Mouse (Mus musculus): ENCODE results near the gene Lrig1. TPM values are rescaled to one million over a fixed set of nuclear protein-coding genes. Genes with fewer than 3 reads are reported as not detected.
A peak's percentile ranks its signal among the peaks of the same experiment; 100 is the strongest.

Lrig1 gene
- total RNA-seq, 2 experiments from 2014 or later = 32.0 to 32.9 TPM

- no peak for DNase-seq (ENCODE audit: extremely low spot score in 1 of 2, low spot score in 2 of 2)
- intact Hi-C loops (cut with DNase I) = no loop called here
Observed at GRCm38 (mm10) chr6:94655818-94656478, 44.0 kb downstream of the Lrig1 start.

- intact Hi-C loops (cut with DNase I) = no loop called here
- no peak for DNase-seq (ENCODE audit: extremely low spot score in 1 of 2, low spot score in 2 of 2)
Observed at GRCm38 (mm10) chr6:94653388-94654316, 46.3 kb downstream of the Lrig1 start.

GRCm38 (mm10) chr6:94652659-94653213 lies 47.2 kb downstream of the Lrig1 start:
- intact Hi-C loops (cut with DNase I) = no loop called here

GRCm38 (mm10) chr6:94651541-94651940 lies 48.4 kb downstream of the Lrig1 start:
- no peak for DNase-seq (ENCODE audit: extremely low spot score in 1 of 2, low spot score in 2 of 2)
- intact Hi-C loops (cut with DNase I) = no loop called here

More at GRCm38 (mm10) chr6:94652659-94653213, 47.2 kb downstream of the Lrig1 start:
- no peak for DNase-seq (ENCODE audit: extremely low spot score in 1 of 2, low spot score in 2 of 2)

- intact Hi-C loops (cut with DNase I) = no loop called here
- no peak for DNase-seq (ENCODE audit: extremely low spot score in 1 of 2, low spot score in 2 of 2)
Observed at GRCm38 (mm10) chr6:94649637-94650036, 50.3 kb downstream of the Lrig1 start.

- intact Hi-C loops (cut with DNase I) = no loop called here
Observed at GRCm38 (mm10) chr6:94648496-94648895, 51.5 kb downstream of the Lrig1 start.

GRCm38 (mm10) chr6:94647574-94648430 lies 52.2 kb downstream of the Lrig1 start:
- DNase-seq (ENCODE audit: extremely low spot score in 1 of 2, low spot score in 2 of 2) = peak; percentile 44 to 83
- intact Hi-C loops (cut with DNase I) = no loop called here

More at GRCm38 (mm10) chr6:94648496-94648895, 51.5 kb downstream of the Lrig1 start:
- DNase-seq (ENCODE audit: extremely low spot score in 1 of 2, low spot score in 2 of 2) = no peak

- intact Hi-C loops (cut with DNase I) = no loop called here
- DNase-seq (ENCODE audit: extremely low spot score in 1 of 2, low spot score in 2 of 2) = no peak
Observed at GRCm38 (mm10) chr6:94646902-94647301, 53.1 kb downstream of the Lrig1 start.

- DNase-seq (ENCODE audit: extremely low spot score in 1 of 2, low spot score in 2 of 2) = no peak
- intact Hi-C loops (cut with DNase I) = no loop called here
Observed at GRCm38 (mm10) chr6:94646274-94646863, 53.6 kb downstream of the Lrig1 start.

GRCm38 (mm10) chr6:94645723-94646122 lies 54.2 kb downstream of the Lrig1 start:
- intact Hi-C loops (cut with DNase I) = no loop called here
- no peak for DNase-seq (ENCODE audit: extremely low spot score in 1 of 2, low spot score in 2 of 2)

GRCm38 (mm10) chr6:94644641-94645040 lies 55.3 kb downstream of the Lrig1 start:
- intact Hi-C loops (cut with DNase I) = no loop called here
- DNase-seq (ENCODE audit: extremely low spot score in 1 of 2, low spot score in 2 of 2) = no peak

GRCm38 (mm10) chr6:94643989-94644388 lies 56.0 kb downstream of the Lrig1 start:
- no peak for DNase-seq (ENCODE audit: extremely low spot score in 1 of 2, low spot score in 2 of 2)
- intact Hi-C loops (cut with DNase I) = no loop called here

- DNase-seq (ENCODE audit: extremely low spot score in 1 of 2, low spot score in 2 of 2) = no peak
- intact Hi-C loops (cut with DNase I) = no loop called here
Observed at GRCm38 (mm10) chr6:94642048-94642447, 57.9 kb downstream of the Lrig1 start.

- DNase-seq (ENCODE audit: extremely low spot score in 1 of 2, low spot score in 2 of 2) = peak in 1 of 2 experiments; percentile 82
Observed at GRCm38 (mm10) chr6:94640297-94640696, 59.7 kb downstream of the Lrig1 start.

GRCm38 (mm10) chr6:94637024-94637434 lies 62.9 kb downstream of the Lrig1 start:
- DNase-seq (ENCODE audit: extremely low spot score in 1 of 2, low spot score in 2 of 2) = no peak
- intact Hi-C loops (cut with DNase I) = no loop called here

More at GRCm38 (mm10) chr6:94640297-94640696, 59.7 kb downstream of the Lrig1 start:
- intact Hi-C loops (cut with DNase I) = no loop called here

- intact Hi-C loops (cut with DNase I) = no loop called here
Observed at GRCm38 (mm10) chr6:94635343-94635742, 64.6 kb downstream of the Lrig1 start.

GRCm38 (mm10) chr6:94634710-94635109 lies 65.2 kb downstream of the Lrig1 start:
- DNase-seq (ENCODE audit: extremely low spot score in 1 of 2, low spot score in 2 of 2) = no peak
- intact Hi-C loops (cut with DNase I) = no loop called here

More at GRCm38 (mm10) chr6:94635343-94635742, 64.6 kb downstream of the Lrig1 start:
- no peak for DNase-seq (ENCODE audit: extremely low spot score in 1 of 2, low spot score in 2 of 2)

GRCm38 (mm10) chr6:94634274-94634673 lies 65.7 kb downstream of the Lrig1 start:
- no peak for DNase-seq (ENCODE audit: extremely low spot score in 1 of 2, low spot score in 2 of 2)
- intact Hi-C loops (cut with DNase I) = no loop called here

All from left cerebral cortex, postnatal 10 days (tissue).